10 mouse cellular contexts compared by ENCODE assay signal in genomic region chr13:84059661-84060452, GRCm38 (mm10).
DNase-seq lines count a peak whose midpoint lies in the region; ATAC-seq lines count a peak whose summit lies in the region.
"Had no signal": no experiment of that assay in that cellular context is flagged by ENCODE, and none has a peak within 500 bp of the region (broad histone marks: within the 10 kb centered on the region; RNA-seq: fewer than 3 reads in every experiment).

No protein-coding gene starts in this region.

- DNase-seq in cerebellum, adult 11 months, result peak; percentile 28
- DNase-seq in cerebellum, adult 11-12 months, result no peak
- peak; percentile 87 for DNase-seq in embryo, embryonic 10.5 days (ENCODE audit: low spot score)
- peak; percentile 63 for DNase-seq in hindbrain, embryonic 10.5 days (ENCODE audit: low spot score)
- DNase-seq in neural tube, embryonic 10.5 days (ENCODE audit: extremely low spot score, low spot score), result peak; percentile 48
- DNase-seq in heart, adult 9 months (ENCODE audit: low spot score in 2 of 2), result no peak
- DNase-seq in gastrocnemius, adult 8-10 months (ENCODE audit: low spot score in 2 of 2), result no peak
- DNase-seq: heart, postnatal 36 days had no signal

- H3K27me3 ChIP-seq in hindbrain, embryonic 10.5 days (ENCODE audit: insufficient read depth, poor library complexity, severe bottlenecking), result no peaks in the 10 kb centered on the region

- H3K36me3 ChIP-seq in hindbrain, embryonic 10.5 days, result no peaks in the 10 kb centered on the region

- ATAC-seq in megakaryocyte, adult 5-6 weeks (ENCODE audit: poor library complexity, severe bottlenecking), result no peak

- peak overlapping the region; percentile 89 for H3K27ac ChIP-seq in hindbrain, embryonic 10.5 days
- H3K27ac ChIP-seq: liver, embryonic 14.5 days had no signal

- WGBS in hindbrain, embryonic 10.5 days, result 11% methylated on average over 5 of the region's 5 CpGs

- no peaks in the 10 kb centered on the region for H3K9me3 ChIP-seq in hindbrain, embryonic 10.5 days

- peak overlapping the region; percentile 32; the same call in 1 of the 2 replicates for H3K4me3 ChIP-seq in hindbrain, embryonic 10.5 days

- peaks cover 84% of the 10 kb centered on the region for H3K4me1 ChIP-seq in hindbrain, embryonic 10.5 days (replicated peaks)

Comparison
In these comparisons a context has a peak if more than half of its experiments do, and no peak if none do; other contexts are left out.
1. DNase-seq: peak in cerebellum, adult 11 months (single experiment), embryo, embryonic 10.5 days (single experiment), hindbrain, embryonic 10.5 days (single experiment) and neural tube, embryonic 10.5 days (single experiment); none in cerebellum, adult 11-12 months (single experiment), heart, adult 9 months (0 of 2) and gastrocnemius, adult 8-10 months (0 of 2).